Mouse (Mus musculus): Measurements from ENCODE around the gene Plcb3. TPM values are rescaled to one million over a fixed set of nuclear protein-coding genes. Genes with fewer than 3 reads are reported as not detected.
A peak's percentile ranks its signal among the peaks of the same experiment; 100 is the strongest.

Gene Plcb3
- total RNA-seq (2015) = 5.0 and 6.8 TPM in 2 replicates
- 7.3 and 7.6 TPM in 2 replicates for total RNA-seq (2017)

DNA sequence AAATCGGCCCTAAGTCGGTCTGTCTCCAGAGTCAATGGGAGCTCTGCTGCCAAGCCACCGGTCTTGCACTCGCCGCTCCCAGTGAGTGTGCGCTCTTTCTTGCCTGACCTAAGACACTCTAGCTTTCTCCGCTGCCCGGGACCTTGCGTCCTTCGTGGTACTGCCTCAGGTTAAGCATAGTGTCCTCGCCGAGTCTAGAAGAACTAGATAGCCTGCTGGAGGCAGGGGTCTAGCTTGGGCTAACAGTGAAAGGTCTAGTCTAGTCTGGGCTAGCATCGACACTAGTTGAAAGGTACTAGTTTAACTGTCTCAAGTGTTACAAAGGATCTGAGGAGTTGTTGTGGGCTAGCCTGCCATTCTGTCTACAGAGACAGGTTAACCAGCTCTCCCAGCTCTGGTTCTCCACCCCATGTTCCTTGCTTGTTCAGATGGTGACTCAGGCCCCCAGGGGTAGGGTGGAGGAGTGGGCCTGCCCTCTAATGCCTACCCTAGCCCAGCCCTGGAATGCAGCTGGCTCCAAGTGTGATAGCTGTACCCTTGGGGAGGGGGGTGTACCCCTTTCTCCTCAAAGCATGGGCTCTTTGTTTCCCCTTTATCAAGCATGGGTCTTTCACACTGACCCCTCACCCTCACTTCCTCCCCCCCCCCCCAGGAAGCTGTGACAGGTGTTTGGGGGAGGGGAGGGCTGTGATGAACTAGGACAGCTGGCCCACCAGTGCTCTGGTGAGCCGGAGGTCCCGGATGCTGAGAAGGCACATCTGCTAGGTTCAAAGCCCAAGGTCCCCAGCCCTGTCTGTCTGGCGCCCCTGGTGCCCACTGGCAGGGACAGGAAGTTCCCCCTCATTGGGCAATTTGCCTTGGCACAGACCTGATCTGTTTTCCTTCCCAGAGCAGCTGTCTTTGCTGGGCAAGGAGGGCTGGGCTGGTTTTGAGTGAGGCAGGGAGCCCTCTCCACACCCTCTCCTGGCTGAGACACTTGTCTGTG, at the start of gene Plcb3:
Gene Plcb3 (minus strand): TSS at position 934 of the 985 bp plus-strand sequence.
- peak; percentile 17 for ATAC-seq (replicated peaks; ENCODE audit: poor library complexity)

DNA sequence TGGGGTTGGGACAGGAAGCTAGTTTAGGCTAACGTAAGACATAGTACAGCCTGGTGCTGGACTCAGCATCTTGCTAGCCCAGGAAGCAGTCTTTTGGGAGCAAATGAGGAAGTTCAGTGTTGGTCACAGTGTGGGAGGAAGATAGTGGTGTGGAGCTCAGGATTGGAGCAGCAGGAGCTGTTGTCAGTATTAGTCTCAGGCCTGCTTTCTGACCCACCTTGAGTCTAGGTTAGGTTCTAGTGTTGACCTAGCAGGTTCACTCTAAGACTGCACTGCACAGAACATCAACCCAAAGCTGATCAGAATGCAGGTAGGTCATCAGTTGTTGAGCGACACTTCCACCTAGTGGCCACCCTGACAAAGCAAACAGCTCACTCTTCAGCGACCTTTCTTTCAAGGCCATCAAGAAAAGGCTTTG, 44.0 kb upstream of the Plcb3 start:
- ATAC-seq (replicated peaks; ENCODE audit: poor library complexity) = peak; percentile 51

DNA sequence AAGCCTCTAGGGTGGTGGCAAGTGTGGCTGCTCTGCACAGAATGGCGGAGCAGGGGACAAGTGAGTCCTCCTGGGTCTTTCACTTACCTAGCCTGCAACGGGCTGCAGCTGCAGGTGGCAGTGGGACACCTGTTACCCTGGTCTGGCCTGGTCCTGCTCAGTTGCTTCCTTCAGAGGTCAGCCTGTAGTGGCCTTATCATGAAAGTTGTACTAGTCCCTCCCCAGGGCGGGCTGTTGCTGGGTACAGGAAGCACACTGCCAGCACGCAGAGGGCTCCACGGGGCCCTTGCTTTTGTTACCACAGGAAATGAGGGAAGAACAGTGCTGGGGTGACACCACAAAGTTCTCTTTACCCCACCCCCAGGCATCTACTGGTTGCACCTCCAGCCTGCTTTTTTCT, 42.9 kb upstream of the Plcb3 start, which contains the start of gene Fermt3:
Gene Fermt3 (minus strand): TSS at position 279 of the 400 bp plus-strand sequence.
- peak; percentile 69 for ATAC-seq (replicated peaks; ENCODE audit: poor library complexity)

DNA sequence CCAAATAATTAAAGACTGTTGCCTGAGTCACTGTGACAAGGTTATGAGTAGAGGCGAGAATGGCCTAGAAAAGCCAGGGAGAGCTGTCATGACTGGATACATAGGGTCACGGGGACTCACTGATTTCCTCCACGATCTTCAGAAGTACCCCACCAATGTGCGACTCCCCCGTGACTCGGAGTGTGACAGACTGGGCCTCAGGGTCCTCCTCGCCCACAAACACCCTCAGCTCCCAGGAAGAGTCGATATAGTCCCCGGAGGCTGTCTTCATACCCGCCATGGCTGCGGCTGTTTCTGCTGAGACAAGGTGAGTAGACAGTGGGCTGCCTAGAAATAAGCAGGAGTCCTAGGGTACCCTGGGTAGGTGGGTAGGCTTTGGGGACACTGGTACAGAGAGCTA, 42.3 kb upstream of the Plcb3 start:
- peak; percentile 7; the same call in 1 of the 2 replicates for ATAC-seq (replicated peaks; ENCODE audit: poor library complexity)

DNA sequence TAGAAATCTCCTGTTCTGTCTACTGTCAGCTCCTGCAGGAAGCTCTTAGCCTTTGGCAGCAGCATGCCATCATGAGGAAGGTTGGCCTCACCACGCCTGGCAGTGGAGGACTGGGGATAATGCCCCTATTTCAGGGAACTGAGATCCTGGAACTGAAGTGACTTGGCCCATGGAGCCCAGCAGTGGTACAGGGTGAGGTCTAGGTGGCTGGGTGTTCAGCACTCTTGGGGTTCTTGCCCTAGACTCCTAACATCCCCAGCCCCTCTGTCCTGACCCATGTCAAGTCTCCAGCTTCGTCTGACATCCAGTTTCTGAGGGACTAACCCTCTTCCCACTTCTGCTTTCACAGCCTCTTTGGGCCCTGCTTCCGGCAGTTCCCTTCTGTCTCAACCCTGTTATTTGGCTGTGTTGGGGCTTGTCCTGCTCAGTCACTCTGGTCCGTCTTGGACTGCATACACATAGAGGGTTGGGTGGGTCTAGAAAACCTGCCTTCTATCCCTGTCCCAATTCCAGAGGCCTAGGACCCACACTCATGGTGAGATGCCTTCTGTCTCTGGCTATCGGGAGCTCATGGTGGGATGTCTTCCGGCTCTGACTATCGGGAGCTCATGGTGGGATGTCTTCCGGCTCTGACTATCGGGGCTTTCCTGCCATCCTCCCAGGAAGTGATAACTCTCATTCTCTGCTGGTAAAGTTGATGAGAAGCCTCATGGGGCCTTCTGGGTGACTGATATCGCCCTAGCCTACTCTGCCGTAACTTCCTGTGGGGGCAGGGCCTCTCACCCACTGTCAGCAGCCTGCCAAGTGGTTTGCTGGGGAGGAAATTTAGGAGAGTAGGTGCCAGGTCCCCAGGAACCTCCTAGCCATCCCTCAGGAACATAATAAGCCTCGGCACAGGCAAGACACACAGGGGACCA, 41.5 kb upstream of the Plcb3 start:
- ATAC-seq (replicated peaks; ENCODE audit: poor library complexity) = peak; percentile 68

DNA sequence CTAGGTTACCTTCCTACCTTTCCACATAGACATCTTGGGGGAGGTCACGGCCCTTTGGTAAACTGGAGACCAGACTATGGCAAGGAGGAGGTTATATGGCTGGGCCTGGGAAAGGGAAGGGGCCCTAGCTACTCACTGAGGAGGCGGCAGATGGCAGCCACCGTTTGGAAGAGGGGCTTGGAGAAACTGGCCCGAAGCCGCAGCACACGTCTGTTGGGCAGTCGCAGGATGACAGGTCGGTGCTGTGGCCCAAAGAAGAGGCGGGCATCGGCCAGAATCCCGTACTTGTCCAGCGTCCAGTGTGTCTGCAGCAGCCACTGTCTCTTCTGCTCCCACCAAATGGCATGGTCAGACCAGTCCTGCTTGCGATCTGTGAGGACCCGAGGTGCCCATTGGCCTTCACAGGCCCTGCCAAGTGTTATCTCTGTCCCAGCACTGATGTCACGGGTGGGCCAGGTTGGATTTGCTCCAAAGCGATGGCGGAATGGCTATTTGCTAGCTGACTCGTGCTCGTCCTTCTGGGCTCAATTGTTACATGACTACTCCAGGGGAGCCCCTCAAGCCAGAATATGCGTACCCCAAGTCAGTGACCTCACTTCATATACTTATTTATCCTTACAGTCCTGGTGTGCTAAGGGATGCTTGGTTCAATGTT, 38.3 kb upstream of the Plcb3 start:
- no peak for ATAC-seq (replicated peaks; ENCODE audit: poor library complexity)

DNA sequence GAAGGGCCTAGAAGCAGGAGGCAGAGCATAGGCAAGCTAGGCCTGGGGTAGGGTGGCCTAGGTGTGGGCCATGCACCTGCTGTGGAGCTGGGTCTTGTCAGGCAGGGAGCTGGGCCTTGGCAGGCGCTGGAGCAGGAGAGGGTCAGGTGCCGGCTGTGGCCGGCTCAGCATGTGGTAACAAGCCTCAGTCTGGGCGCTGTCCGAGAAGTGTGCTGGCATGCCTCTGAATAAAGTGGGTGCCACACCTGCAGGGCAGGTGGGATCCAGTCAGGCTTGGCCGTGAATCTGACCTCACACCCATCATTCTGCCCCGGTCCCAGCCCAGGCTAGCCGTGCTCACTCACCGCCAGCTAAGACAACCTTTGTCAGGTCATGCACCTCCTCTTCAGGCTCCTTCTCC, 37.7 kb upstream of the Plcb3 start:
- ATAC-seq (replicated peaks; ENCODE audit: poor library complexity) = no peak

DNA sequence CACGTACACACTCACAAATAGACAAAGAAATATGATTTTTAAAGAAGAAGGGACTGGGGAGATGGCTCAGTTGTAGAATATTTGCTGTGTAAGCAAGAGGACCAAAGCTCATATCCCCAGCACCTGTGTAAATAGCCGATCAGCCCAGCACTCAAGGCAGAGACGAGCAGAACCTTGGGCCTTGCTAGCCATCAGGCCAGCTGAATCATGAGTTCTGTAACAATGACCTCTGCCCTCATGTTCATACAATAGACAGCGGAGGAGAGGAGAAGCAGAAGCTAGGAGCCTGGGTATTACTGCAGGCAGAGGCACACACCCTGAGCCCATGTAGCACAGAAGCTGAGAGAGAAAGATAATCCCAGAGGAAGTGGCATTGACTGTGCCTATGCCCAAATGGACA, 36.2 kb upstream of the Plcb3 start:
- no peak for ATAC-seq (replicated peaks; ENCODE audit: poor library complexity)

DNA sequence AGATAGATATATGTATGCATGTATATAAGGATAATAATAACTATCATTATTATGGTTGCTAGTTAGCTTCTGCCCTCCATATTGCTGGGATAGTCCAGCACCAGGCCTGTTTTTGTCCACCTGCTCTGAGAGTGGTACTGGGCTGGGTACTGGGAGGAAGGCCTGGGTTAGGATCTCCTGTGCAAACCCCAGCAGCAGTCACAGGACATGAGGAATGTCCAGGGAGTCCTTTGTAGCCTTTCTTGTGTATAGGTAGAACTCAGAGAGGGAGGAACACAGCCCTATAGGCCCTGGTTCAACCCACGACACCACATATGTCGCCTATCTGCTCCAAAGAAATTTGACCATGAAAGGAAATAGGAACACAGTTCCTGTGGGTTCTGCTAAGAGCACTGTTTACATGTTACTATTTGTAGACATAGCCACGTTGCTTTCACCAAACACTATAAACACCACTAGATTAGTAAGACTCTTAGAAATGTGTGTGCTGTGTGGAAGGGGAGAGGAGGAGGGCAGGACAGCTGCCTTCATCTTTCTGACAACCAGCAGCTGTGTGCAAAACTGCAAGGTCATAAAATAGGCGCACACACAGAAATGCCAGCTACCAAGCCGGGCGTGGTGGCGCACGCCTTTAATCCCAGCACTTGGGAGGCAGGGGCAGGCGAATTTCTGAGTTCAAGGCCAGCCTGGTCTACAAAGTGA, 30.8 kb upstream of the Plcb3 start:
- ATAC-seq (replicated peaks; ENCODE audit: poor library complexity) = no peak

DNA sequence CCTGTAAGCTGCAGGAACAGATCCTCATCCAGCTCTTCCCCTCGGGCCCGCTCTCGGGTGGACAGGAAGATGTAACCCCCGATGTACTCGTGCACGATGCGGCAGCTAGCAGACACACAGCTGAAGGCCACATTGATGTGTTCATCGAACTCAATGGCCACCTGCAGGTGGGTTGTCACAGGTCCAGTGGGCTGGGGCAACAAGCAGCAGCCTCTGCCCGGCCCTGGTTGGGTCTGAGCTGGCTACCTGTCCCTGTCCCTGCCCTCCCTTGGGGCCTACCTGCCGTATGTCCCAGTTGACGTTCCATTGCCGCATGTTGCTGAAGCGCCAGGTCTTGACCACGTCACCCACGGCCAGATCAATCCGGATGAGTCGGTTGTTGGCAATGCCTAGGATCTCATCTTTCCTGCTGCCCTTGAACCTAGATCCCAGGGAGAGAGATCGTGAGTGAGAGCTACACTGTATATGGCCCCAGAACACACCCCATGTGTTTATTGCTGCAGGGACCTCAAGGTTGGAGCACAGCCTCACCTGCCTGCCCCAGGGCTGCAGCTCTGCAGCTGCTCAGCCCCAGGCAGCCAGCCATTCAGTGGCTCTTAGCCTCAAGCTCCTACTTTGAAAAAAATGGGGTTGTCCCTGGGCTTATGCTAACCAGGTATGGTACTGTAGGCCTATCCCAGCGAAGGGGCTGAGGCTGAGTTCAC, 23.2 kb upstream of the Plcb3 start:
- ATAC-seq (replicated peaks; ENCODE audit: poor library complexity) = no peak

DNA sequence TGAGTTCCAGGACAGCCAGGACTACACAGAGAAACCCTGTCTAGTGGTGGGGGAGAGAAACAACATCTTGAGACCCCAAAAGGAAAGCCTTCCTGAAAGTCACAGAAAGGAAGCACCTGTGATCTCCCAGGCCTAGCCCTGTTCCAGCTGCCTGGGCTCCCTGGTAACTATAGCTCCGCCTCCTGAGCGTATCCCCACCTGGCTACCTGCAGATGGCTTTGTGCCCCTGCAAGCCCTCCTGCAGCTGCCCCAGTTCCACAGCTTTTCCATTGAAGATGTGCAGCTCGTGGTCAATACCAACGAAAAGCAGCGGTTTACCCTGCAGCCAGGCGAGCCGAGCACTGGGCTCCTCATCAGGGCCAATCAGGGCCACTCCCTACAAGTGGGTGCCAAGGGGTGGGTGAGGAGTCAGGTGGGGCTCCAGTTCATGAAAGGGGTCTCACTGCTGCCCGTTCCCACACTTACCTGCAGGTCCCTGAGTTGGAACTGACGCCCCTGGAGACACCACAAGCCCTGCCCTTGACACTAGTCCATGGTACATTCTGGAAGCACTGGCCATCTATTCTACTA, 21.5 kb upstream of the Plcb3 start:
- ATAC-seq (replicated peaks; ENCODE audit: poor library complexity) = no peak

DNA sequence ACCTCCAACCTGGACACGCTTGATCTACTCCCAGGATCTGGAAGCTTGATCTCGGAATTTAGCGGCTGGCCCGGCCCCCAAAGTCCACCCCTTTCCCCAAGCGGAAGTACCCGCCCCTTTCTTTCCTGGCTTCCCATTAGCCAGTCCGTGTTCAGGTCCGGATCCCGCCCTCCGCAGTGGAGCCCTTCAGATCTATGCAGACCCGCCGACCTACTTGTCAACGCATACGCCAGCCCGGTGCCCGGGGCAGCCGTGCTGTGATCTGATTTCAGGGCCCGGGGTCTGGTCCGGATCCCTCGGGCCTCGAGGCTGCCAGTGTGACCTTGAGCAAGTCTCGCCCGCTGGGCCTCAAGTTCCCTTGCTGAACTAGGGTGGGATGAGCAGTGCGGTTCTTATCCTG, 19.7 kb upstream of the Plcb3 start, which contains the start of the genes Nudt22 and Trpt1:
Gene Nudt22 (minus strand): TSS at position 112 of the 400 bp plus-strand sequence.
Gene Trpt1 (plus strand): TSS at position 126 of the 400 bp plus-strand sequence.
- ATAC-seq (replicated peaks; ENCODE audit: poor library complexity) = peak; percentile 69

DNA sequence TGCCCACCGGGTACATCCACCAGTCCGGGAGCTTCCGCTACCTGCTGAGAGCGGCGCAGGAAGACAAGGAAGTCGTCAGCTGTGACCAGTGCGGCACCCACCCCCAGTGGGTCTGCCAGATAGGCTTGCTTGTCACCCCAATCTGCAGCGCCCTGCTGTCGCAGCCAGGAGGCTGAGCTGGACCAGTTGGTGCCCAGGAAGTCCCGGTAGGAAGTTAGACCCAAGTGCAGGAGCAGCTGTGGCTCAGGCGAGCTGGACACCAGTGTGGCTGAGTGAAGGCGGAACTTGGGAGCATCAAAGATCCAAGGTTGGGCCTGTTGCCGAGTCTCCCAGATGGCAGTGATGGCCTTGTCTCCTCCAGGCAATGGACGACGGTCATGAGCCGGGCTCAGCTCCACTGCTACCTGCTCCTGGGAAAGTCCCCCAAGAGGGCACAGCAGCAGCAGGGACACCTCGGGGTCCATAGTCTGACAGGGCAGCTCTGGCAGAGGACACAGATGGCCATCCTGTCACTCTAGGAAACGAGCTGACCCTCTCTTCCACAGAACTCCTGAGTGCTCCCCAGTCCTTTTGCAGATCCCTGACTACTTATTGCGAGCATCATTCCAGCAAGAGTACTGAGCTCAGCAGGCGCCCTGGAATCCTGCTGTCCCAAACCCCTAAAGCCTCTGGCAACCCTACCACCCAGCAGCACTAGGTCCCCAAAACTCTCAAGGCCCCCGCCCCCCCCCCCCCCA, 19.2 kb upstream of the Plcb3 start:
- no peak for ATAC-seq (replicated peaks; ENCODE audit: poor library complexity)

DNA sequence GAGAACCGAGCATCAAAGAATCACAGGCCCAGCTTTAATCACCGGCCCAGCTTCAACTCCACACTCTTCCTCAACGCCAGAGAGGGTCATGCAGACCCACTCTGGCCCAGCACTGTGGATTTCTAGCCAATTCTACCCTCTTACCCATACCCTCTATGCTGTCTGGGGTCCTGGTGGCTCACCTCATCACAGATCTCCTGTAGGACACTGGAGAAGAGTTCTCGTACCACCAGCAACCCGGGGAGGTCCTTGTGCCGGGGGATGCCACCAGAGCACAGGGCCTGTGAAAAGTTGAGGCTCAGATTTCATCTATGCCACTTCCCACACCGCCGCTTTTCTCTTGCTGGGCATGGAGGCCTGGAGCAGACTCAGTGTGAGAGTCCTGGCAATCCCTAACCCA, 18.2 kb upstream of the Plcb3 start:
- no peak for ATAC-seq (replicated peaks; ENCODE audit: poor library complexity)

DNA sequence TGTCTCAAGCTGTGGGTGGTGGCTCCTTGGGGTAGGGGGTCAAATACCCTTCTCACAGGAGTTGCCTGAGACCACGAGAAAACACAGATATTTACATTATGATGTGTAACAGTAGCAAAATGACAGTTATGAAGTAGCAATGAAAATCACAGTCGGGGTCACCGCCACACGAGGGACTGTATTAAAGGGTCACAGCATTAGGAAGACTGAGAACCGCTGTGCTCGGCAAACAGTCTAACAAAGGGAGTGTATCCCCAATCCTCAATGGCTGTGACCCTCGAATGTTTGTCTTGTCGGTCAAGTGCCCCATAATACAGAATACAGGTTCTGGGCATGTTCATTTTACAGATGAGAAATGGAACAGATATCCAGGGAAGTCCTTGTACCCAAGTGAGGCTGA, 17.7 kb upstream of the Plcb3 start:
- no peak for ATAC-seq (replicated peaks; ENCODE audit: poor library complexity)

DNA sequence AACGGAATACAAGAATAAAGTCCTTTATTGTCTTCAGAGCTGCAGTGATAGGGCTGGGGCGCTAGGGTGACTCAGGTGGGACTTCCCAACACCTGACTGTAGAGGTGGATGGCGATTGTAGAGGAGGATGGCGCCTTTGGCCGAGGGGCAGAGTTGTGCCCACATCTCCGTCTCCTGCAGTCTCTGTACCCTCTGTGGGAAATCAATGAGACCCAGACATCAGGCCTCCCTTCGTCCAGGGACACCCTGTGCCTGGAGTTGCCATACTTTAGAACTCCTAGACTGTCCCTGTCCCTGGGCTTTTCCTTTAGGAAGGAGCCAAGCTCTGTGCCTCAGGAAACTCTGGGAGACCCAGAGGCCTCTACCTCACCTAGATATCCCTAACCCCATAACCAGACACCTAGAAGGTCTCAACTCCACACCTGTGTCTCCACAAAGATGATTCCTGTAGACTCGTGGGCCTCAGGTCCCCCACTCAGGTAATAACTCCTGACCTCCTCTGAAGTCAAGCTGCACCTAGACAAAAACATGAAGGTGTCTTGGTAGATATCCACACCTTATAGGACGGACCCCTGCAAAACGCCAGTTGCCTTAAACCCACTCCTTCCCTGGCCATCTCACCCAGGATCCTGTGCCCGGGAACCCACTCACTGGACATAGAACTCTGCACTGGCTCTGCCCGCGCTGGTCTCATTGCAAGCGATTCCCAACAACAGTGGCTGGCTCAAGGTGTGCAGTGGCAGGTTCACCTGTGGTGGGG, 16.9 kb upstream of the Plcb3 start:
- ATAC-seq (replicated peaks; ENCODE audit: poor library complexity) = no peak

DNA sequence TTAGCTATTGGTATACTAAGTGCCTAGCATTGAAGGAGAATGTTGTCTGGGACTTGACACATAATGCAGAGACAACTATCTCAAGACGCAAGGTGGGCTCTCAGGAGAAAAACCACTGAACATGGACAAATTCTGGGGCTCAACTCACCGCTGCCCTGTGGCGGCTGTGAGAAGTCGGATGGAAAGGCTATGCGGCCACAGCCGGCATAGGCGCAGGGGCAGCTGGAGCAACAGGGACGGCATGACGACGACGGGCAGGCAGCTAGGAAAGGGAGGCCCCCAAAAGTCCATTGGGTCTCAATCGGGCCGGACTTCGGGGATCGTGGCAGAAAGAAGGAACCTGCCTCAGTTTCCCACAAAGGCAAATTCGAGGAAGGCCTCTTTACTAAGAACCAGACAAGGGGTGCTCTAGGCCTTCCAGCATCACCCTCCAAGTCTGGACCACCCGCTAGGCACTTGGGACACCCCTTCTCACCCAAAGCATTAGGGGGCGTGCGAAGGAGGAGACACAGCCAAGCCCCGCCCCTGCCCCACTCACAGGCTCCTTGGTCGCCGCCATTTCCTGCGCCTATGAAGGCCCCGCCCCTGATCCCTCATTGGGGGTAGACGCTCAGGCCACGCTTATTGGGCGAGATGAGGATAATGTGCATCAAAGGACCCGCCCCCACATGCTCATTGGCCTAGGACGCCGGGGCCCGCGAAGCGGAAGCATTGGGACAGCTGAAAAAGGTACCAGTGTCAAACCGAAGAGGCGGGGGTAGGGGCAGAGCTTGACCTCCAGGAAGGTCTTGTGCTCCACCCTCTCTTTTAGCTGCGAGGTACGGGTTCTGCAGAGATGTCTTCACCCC, 16.0 kb upstream of the Plcb3 start, which contains the start of gene Dnajc4:
Gene Dnajc4 (minus strand): TSS at position 562 of the 848 bp plus-strand sequence.
- peak; percentile 93 for ATAC-seq (replicated peaks; ENCODE audit: poor library complexity)
